Mouse (Mus musculus) small intestine, adult 2 months (tissue): ENCODE data around the gene Dnajb5. TPM values are rescaled to one million over a fixed set of nuclear protein-coding genes. Genes with fewer than 3 reads are reported as not detected.

ENCODE experiments used
- H3K27ac ChIP-seq: fragments of 200-500 bp; 2 replicates; pipeline ENCODE4 v1.5.1; 2012; ENCODE audit warnings: low read depth, low read length, control low read depth, inconsistent platforms; ENCODE audit not compliant: insufficient read depth
- H3K27me3 ChIP-seq: fragments of 200-500 bp; 2 replicates; pipeline ENCODE4 v1.6.1; 2012; ENCODE audit warnings: mild to moderate bottlenecking, moderate library complexity, low read length, inconsistent platforms; ENCODE audit not compliant: control insufficient read depth, insufficient read depth
- H3K36me3 ChIP-seq: fragments of 200-500 bp; 2 replicates; pipeline ENCODE4 v1.6.1; 2012; ENCODE audit warnings: mild to moderate bottlenecking, low read length, control low read depth, inconsistent platforms; ENCODE audit not compliant: control insufficient read depth, insufficient read depth
- H3K4me1 ChIP-seq: fragments of 200-500 bp; 2 replicates; pipeline ENCODE4 v1.6.1; 2012; ENCODE audit warnings: low read length, inconsistent platforms, mixed read lengths; ENCODE audit not compliant: control insufficient read depth, insufficient read depth, insufficient read length
- H3K4me3 ChIP-seq: fragments of 200-500 bp; 2 replicates; pipeline ENCODE4 v1.5.1; 2012; ENCODE audit warnings: low read depth, mild to moderate bottlenecking, control low read depth, inconsistent platforms, low read length, moderate library complexity
- CTCF ChIP-seq: fragments of 200-500 bp; IDR thresholded peaks from 2 replicates; pipeline ENCODE4 v1.5.1; 2012; ENCODE audit warnings: low read depth, mild to moderate bottlenecking, control low read depth, inconsistent platforms, low read length, moderate library complexity, mixed read lengths; ENCODE audit not compliant: insufficient replicate concordance, insufficient read length; ENCODE audit errors: extremely low read depth
- POLR2A ChIP-seq: fragments of 200-500 bp; IDR thresholded peaks from 2 replicates; pipeline ENCODE4 v1.6.1; 2012; ENCODE audit warnings: low read depth, mild to moderate bottlenecking, control low read depth, inconsistent platforms, low read length, moderate library complexity
- WGBS: fragments of 180-500 bp; shearing (Covaris S2); methylation state at CpG from one replicate; pipeline ENCODE4 v1.1.7; 2018; 5-methylcytosine and 5-hydroxymethylcytosine counted together
- polyA plus RNA-seq: library from polyadenylated mRNA; depleted of rRNA; stranded (reverse); fragments of >200 nt; gene quantifications from 2 replicates; pipeline ENCODE4 v1.2.3, GENCODE M21; 2012

Dnajb5 gene
- polyA plus RNA-seq, 1 experiment, result 6.5 TPM

DNA sequence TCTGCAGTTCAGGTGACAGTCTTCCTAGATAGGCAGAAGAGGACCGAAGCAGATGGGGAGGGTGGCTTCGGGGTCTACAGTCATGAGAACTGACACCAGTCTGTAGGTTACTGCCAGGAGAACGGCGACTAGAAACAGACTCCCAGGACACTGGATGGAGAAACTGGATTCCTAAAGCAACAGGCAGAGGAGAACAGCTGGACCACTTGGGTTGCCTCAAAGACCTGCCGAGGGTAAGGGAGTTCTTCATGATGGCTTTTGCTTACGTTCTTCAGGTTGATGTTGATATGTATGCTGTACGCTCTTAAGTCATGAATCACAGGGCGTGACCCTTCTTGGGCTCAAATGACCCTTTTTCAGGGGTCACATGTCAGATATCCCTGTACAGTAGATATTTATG is 27.2 kb upstream of the Dnajb5 start:
- H3K27me3 ChIP-seq, result peaks cover 6% of the 10 kb centered on the region; the same call in 1 of the 2 replicates
- no peak overlapping the region for H3K27ac ChIP-seq
- no peak for TF ChIP-seq CTCF
- no peak for TF ChIP-seq POLR2A
- H3K4me1 ChIP-seq, result no peaks in the 10 kb centered on the region
- no peaks in the 10 kb centered on the region for H3K36me3 ChIP-seq
- H3K4me3 ChIP-seq, result no peak overlapping the region
- WGBS, result 82% methylated on average over 8 of the region's 8 CpGs

DNA sequence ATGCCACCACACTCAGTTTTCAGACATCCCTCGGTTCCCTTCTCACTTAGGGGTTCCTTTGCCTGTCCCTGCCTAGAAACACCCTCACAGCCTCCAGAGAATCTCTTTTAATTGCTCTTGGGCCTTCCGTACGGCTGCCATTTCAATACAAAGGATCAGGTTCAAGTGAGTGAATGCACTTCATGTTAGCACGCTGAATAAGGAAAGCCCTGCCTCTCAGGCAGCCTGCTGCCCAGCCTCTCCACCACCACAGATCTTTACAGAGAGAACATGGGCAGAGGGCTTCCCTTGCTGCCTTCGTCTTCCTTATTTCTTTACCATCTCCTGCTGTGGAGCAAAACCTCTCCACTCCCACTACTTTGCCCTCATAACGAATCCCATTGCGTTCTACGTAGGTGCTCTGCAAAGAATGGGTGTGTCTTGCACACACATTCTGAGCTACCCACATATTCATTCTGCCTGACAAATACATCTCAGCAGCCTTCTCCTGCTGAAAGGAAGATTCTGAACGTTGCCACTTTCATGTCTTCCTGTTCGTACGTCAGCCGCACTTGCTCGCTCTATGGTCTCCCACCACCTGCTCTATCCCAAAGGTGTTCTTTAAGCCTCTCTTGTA is 25.4 kb upstream of the Dnajb5 start:
- H3K36me3 ChIP-seq, result no peaks in the 10 kb centered on the region
- TF ChIP-seq CTCF (no peak), POLR2A (no peak)
- no peak overlapping the region for H3K27ac ChIP-seq
- WGBS, result 78% methylated on average over 13 of the region's 13 CpGs
- H3K27me3 ChIP-seq, result no peaks in the 10 kb centered on the region
- H3K4me1 ChIP-seq, result no peaks in the 10 kb centered on the region
- no peak overlapping the region for H3K4me3 ChIP-seq

- H3K4me3 ChIP-seq, result no peak overlapping the region
- no peaks in the 10 kb centered on the region for H3K27me3 ChIP-seq
- H3K27ac ChIP-seq, result no peak overlapping the region
- 76% methylated on average over 5 of the region's 5 CpGs for WGBS
- TF ChIP-seq POLR2A (no peak), CTCF (no peak)
- H3K4me1 ChIP-seq, result no peaks in the 10 kb centered on the region
- H3K36me3 ChIP-seq, result no peaks in the 10 kb centered on the region
Observed at GRCm38 (mm10) chr4:42928209-42928608, 21.4 kb upstream of the Dnajb5 start.

DNA sequence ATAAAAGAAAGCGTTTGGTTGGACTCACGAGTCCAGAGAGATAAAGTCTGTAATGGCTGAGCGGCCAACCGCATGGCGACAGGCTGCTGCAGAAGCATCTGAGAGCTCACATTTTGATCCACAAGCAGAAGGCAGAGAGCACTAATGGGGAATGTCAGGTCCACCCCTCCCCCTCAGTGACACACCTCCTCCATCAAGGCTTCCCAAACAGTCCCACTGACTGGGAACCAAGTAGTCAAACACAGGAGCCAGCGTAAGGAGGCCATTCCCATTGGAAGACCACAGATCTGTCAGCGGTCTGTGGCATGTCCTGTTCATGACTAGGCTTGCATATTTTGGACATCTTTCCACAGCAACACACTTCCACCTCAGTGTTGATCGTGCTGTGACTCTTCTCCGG is 20.7 kb upstream of the Dnajb5 start:
- Histone ChIP-seq H3K27ac (no peak overlapping the region), H3K4me3 (no peak overlapping the region), H3K36me3 (no peaks in the 10 kb centered on the region), H3K27me3 (no peaks in the 10 kb centered on the region), H3K4me1 (no peaks in the 10 kb centered on the region; the same call in 1 of the 2 replicates)
- TF ChIP-seq POLR2A (no peak), CTCF (no peak)
- 87% methylated on average over 9 of the region's 9 CpGs for WGBS

- 65% methylated on average over 8 of the region's 8 CpGs for WGBS
- no peaks in the 10 kb centered on the region for H3K36me3 ChIP-seq
- TF ChIP-seq CTCF (no peak), POLR2A (no peak)
Observed at GRCm38 (mm10) chr4:42932229-42932969, 17.2 kb upstream of the Dnajb5 start.

DNA sequence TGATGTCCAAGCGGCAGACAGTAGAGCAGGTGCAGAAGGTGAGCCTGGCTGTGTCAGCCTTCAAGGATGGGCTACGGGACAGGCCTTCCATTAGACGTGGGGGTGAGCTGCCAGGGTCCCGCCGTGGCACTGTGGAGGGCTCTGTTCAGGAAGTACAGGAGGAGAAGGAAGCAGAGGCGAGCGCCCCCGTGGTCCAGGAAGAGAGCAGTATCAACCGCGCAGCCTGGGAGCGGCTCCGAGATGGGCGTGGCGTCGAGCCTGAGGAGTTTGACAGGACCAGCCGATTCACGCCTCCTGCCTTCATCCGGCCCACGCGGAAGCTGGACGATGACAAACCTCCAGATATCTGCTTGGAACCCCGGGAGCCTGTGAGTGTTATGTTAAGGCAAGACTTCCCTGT is 16.0 kb upstream of the Dnajb5 start:
- Histone ChIP-seq H3K36me3 (no peaks in the 10 kb centered on the region), H3K27me3 (no peaks in the 10 kb centered on the region), H3K4me3 (peak overlapping the region; percentile 40), H3K27ac (no peak overlapping the region), H3K4me1 (no peaks in the 10 kb centered on the region; the same call in 1 of the 2 replicates)
- WGBS, result 4% methylated on average over 22 of the region's 22 CpGs
- TF ChIP-seq POLR2A (no peak), CTCF (no peak)

More at GRCm38 (mm10) chr4:42932229-42932969, 17.2 kb upstream of the Dnajb5 start:
- Histone ChIP-seq H3K4me3 (no peak overlapping the region), H3K27ac (no peak overlapping the region), H3K27me3 (no peaks in the 10 kb centered on the region), H3K4me1 (no peaks in the 10 kb centered on the region; the same call in 1 of the 2 replicates)

- 79% methylated on average over 7 of the region's 7 CpGs for WGBS
- Histone ChIP-seq H3K27ac (no peak overlapping the region), H3K4me3 (no peak overlapping the region), H3K36me3 (no peaks in the 10 kb centered on the region), H3K4me1 (no peaks in the 10 kb centered on the region), H3K27me3 (no peaks in the 10 kb centered on the region; the same call in 1 of the 2 replicates)
- TF ChIP-seq CTCF, result no peak
- no peak for TF ChIP-seq POLR2A
Observed at GRCm38 (mm10) chr4:42941396-42941795, 8.2 kb upstream of the Dnajb5 start.
